Mouse (Mus musculus) embryonic fibroblast, embryonic 13.5 days (primary cell): Measurements from ENCODE around the gene Elk4. TPM values are rescaled to one million over a fixed set of nuclear protein-coding genes. Genes with fewer than 3 reads are reported as not detected.

ENCODE experiments used
- H3K27ac ChIP-seq: 2 replicates; pipeline ENCODE4 v1.5.1; 2012; ENCODE audit warnings: low read length, control low read depth, inconsistent platforms; ENCODE audit not compliant: insufficient read depth
- H3K4me1 ChIP-seq: 2 replicates; pipeline ENCODE4 v1.6.1; 2011; ENCODE audit warnings: low read length; ENCODE audit not compliant: control insufficient read depth, insufficient read depth
- H3K4me3 ChIP-seq: 2 replicates; pipeline ENCODE4 v1.5.1; 2011; ENCODE audit warnings: mild to moderate bottlenecking, control low read depth, low read length; ENCODE audit not compliant: insufficient read depth
- CTCF ChIP-seq: IDR thresholded peaks from 2 replicates; pipeline ENCODE4 v1.5.1; 2011; ENCODE audit warnings: mild to moderate bottlenecking, control low read depth, low read length, moderate library complexity, borderline replicate concordance; ENCODE audit not compliant: insufficient read depth
- POLR2A ChIP-seq: IDR thresholded peaks from 2 replicates; pipeline ENCODE4 v1.6.1; 2011; ENCODE audit warnings: low read depth, mild to moderate bottlenecking, control low read depth, low read length, moderate library complexity
- polyA plus RNA-seq: library from polyadenylated mRNA; stranded (reverse); fragments of >200 nt; gene quantifications from 2 replicates; pipeline ENCODE4 v1.2.4, GENCODE M21; 2011; ENCODE audit warnings: low read depth; ENCODE audit not compliant: missing spikeins, insufficient read length

Elk4 gene
- polyA plus RNA-seq, 1 experiment = 109 TPM

- no peak for TF ChIP-seq POLR2A
- no peak for TF ChIP-seq CTCF
- Histone ChIP-seq H3K4me3 (no peak overlapping the region), H3K4me1 (no peaks in the 10 kb centered on the region), H3K27ac (no peak overlapping the region)
These were observed 37.6 kb upstream of the Elk4 start for GRCm38 (mm10) chr1:131969825-131970224.

GRCm38 (mm10) chr1:131970322-131970660 is 37.1 kb upstream of the Elk4 start:
- Histone ChIP-seq H3K4me3 (no peak overlapping the region), H3K4me1 (no peaks in the 10 kb centered on the region), H3K27ac (no peak overlapping the region)
- TF ChIP-seq POLR2A (no peak), CTCF (no peak)

GRCm38 (mm10) chr1:131970661-131971520 is 36.5 kb upstream of the Elk4 start:
- Histone ChIP-seq H3K27ac (no peak overlapping the region), H3K4me1 (no peaks in the 10 kb centered on the region)

GRCm38 (mm10) chr1:131971771-131972497 is 35.5 kb upstream of the Elk4 start:
- Histone ChIP-seq H3K4me1 (no peaks in the 10 kb centered on the region), H3K4me3 (no peak overlapping the region), H3K27ac (no peak overlapping the region)
- no peak for TF ChIP-seq POLR2A

More at GRCm38 (mm10) chr1:131970661-131971520, 36.5 kb upstream of the Elk4 start:
- no peak for TF ChIP-seq POLR2A
- TF ChIP-seq CTCF = no peak
- H3K4me3 ChIP-seq = no peak overlapping the region

GRCm38 (mm10) chr1:131972498-131973334 is 34.7 kb upstream of the Elk4 start:
- Histone ChIP-seq H3K4me3 (no peak overlapping the region), H3K4me1 (no peaks in the 10 kb centered on the region), H3K27ac (no peak overlapping the region)
- no peak for TF ChIP-seq CTCF

GRCm38 (mm10) chr1:131973991-131974390 is 33.4 kb upstream of the Elk4 start:
- Histone ChIP-seq H3K4me3 (no peak overlapping the region), H3K27ac (no peak overlapping the region), H3K4me1 (no peaks in the 10 kb centered on the region)
- no peak for TF ChIP-seq POLR2A
- no peak for TF ChIP-seq CTCF

GRCm38 (mm10) chr1:131976886-131977285 is 30.5 kb upstream of the Elk4 start:
- TF ChIP-seq CTCF = no peak
- no peak for TF ChIP-seq POLR2A
- no peak overlapping the region for H3K27ac ChIP-seq
- no peak overlapping the region for H3K4me3 ChIP-seq
- H3K4me1 ChIP-seq = no peaks in the 10 kb centered on the region

- no peak for TF ChIP-seq POLR2A
- TF ChIP-seq CTCF = no peak
These were observed 26.9 kb upstream of the Elk4 start for GRCm38 (mm10) chr1:131980471-131980870.

GRCm38 (mm10) chr1:131981378-131982013 is 25.9 kb upstream of the Elk4 start:
- no peak overlapping the region for H3K4me3 ChIP-seq

More at GRCm38 (mm10) chr1:131980471-131980870, 26.9 kb upstream of the Elk4 start:
- no peaks in the 10 kb centered on the region for H3K4me1 ChIP-seq
- H3K4me3 ChIP-seq = no peak overlapping the region
- H3K27ac ChIP-seq = no peak overlapping the region

More at GRCm38 (mm10) chr1:131981378-131982013, 25.9 kb upstream of the Elk4 start:
- TF ChIP-seq CTCF = peak; percentile 62; the same call in 1 of the 2 replicates
- TF ChIP-seq POLR2A = no peak
- Histone ChIP-seq H3K27ac (no peak overlapping the region), H3K4me1 (no peaks in the 10 kb centered on the region)
